Mouse (Mus musculus): ENCODE data around the gene Slc22a5.
"Not testable (repeated sequence)": the region's sequence is repeated elsewhere in the genome, so short reads cannot be mapped to it uniquely, and the experiment has no call there.

Gene Slc22a5

GRCm38 (mm10) chr11:53891505-53892451 lies at the start of gene Slc22a5:
Gene Slc22a5 (minus strand): TSS chr11:53891660.
- peak; percentile 99 for DNase-seq (ENCODE audit: low spot score in 2 of 2)

GRCm38 (mm10) chr11:53931944-53932318 lies 40.5 kb upstream of the Slc22a5 start:
- DNase-seq (ENCODE audit: low spot score in 2 of 2), result not testable (repeated sequence)

- peak; percentile 30 to 73 for DNase-seq (ENCODE audit: low spot score in 2 of 2)
Observed at GRCm38 (mm10) chr11:53931091-53931943, 39.9 kb upstream of the Slc22a5 start.

GRCm38 (mm10) chr11:53929741-53930140 lies 38.3 kb upstream of the Slc22a5 start:
- no peak for DNase-seq (ENCODE audit: low spot score in 2 of 2)

GRCm38 (mm10) chr11:53928585-53928984 lies 37.1 kb upstream of the Slc22a5 start:
- DNase-seq (ENCODE audit: low spot score in 2 of 2), result no peak

GRCm38 (mm10) chr11:53926303-53926702 lies 34.8 kb upstream of the Slc22a5 start:
- DNase-seq (ENCODE audit: low spot score in 2 of 2), result no peak

GRCm38 (mm10) chr11:53918851-53919250 lies 27.4 kb upstream of the Slc22a5 start:
- no peak for DNase-seq (ENCODE audit: low spot score in 2 of 2)

GRCm38 (mm10) chr11:53911011-53911410 lies 19.6 kb upstream of the Slc22a5 start:
- DNase-seq (ENCODE audit: low spot score in 2 of 2), result no peak

- no peak for DNase-seq (ENCODE audit: low spot score in 2 of 2)
Observed at GRCm38 (mm10) chr11:53908686-53909085, 17.2 kb upstream of the Slc22a5 start.

GRCm38 (mm10) chr11:53904534-53904925 lies 13.1 kb upstream of the Slc22a5 start:
- no peak for DNase-seq (ENCODE audit: low spot score in 2 of 2)

GRCm38 (mm10) chr11:53903781-53904533 lies 12.5 kb upstream of the Slc22a5 start:
- no peak for DNase-seq (ENCODE audit: low spot score in 2 of 2)

GRCm38 (mm10) chr11:53902741-53903140 lies 11.3 kb upstream of the Slc22a5 start:
- no peak for DNase-seq (ENCODE audit: low spot score in 2 of 2)

- DNase-seq (ENCODE audit: low spot score in 2 of 2), result no peak
Observed at GRCm38 (mm10) chr11:53900991-53901390, 9.5 kb upstream of the Slc22a5 start.

GRCm38 (mm10) chr11:53899981-53900380 lies 8.5 kb upstream of the Slc22a5 start:
- no peak for DNase-seq (ENCODE audit: low spot score in 2 of 2)

- DNase-seq (ENCODE audit: low spot score in 2 of 2), result no peak
Observed at GRCm38 (mm10) chr11:53899004-53899403, 7.5 kb upstream of the Slc22a5 start.

- no peak for DNase-seq (ENCODE audit: low spot score in 2 of 2)
Observed at GRCm38 (mm10) chr11:53896935-53897334, 5.5 kb upstream of the Slc22a5 start.

GRCm38 (mm10) chr11:53893451-53893850 lies 2.0 kb upstream of the Slc22a5 start:
- no peak for DNase-seq (ENCODE audit: low spot score in 2 of 2)

- peak; percentile 35 to 67 for DNase-seq (ENCODE audit: low spot score in 2 of 2)
Observed at GRCm38 (mm10) chr11:53892716-53893416, 1.4 kb upstream of the Slc22a5 start.

- DNase-seq (ENCODE audit: low spot score in 2 of 2), result no peak
Observed at GRCm38 (mm10) chr11:53890906-53891504, 455 bp downstream of the Slc22a5 start.

GRCm38 (mm10) chr11:53890225-53890624 lies 1.2 kb downstream of the Slc22a5 start:
- DNase-seq (ENCODE audit: low spot score in 2 of 2), result no peak
